Mouse (Mus musculus): Measurements from ENCODE around the gene CN725425.

- TF ChIP-seq CTCF (IDR thresholded peaks at IDR 0.05; ENCODE audit: borderline replicate concordance, insufficient read depth, low read depth, low read length) (no peak), POLR2A (IDR thresholded peaks at IDR 0.05; ENCODE audit: borderline replicate concordance, insufficient read depth, low read length) (no peak)
Observed at GRCm38 (mm10) chr15:91237294-91237693, 38.0 kb downstream of the CN725425 start.
